Mouse (Mus musculus) kidney, adult 2 months (tissue): ENCODE data around the gene Vps13d. TPM values are rescaled to one million over a fixed set of nuclear protein-coding genes. Genes with fewer than 3 reads are reported as not detected.

ENCODE experiments used
- DNase-seq: peaks from one replicate; pipeline ENCODE4 v3.0.0; 2021
- H3K27ac ChIP-seq: fragments of 200-500 bp; 2 replicates; pipeline ENCODE4 v1.5.1; 2012; ENCODE audit warnings: low read depth, low read length, control low read depth, inconsistent platforms; ENCODE audit not compliant: insufficient read depth
- H3K27me3 ChIP-seq: fragments of 200-500 bp; replicated peaks from 2 replicates; pipeline ENCODE4 v1.6.1; 2012; ENCODE audit warnings: mild to moderate bottlenecking, moderate library complexity, low read length, inconsistent platforms; ENCODE audit not compliant: control insufficient read depth, insufficient read depth
- H3K36me3 ChIP-seq: fragments of 200-500 bp; 2 replicates; pipeline ENCODE4 v1.6.1; 2012; ENCODE audit warnings: mild to moderate bottlenecking, moderate library complexity, low read length, inconsistent platforms; ENCODE audit not compliant: control insufficient read depth, insufficient read depth
- H3K4me1 ChIP-seq: fragments of 200-500 bp; 2 replicates; pipeline ENCODE4 v1.6.1; 2011; ENCODE audit warnings: low read length; ENCODE audit not compliant: control insufficient read depth, insufficient read depth
- H3K4me3 ChIP-seq: fragments of 200-500 bp; 2 replicates; pipeline ENCODE4 v1.5.1; 2011; ENCODE audit warnings: mild to moderate bottlenecking, low read depth, low read length, control low read depth; ENCODE audit not compliant: insufficient read depth
- CTCF ChIP-seq: fragments of 200-500 bp; conservative IDR thresholded peaks from 2 replicates; pipeline ENCODE4 v1.5.1; 2011; ENCODE audit warnings: low read depth, mild to moderate bottlenecking, control low read depth, low read length, moderate library complexity, mixed read lengths; ENCODE audit not compliant: insufficient read depth, insufficient read length
- POLR2A ChIP-seq: fragments of 200-500 bp; IDR thresholded peaks from one replicate; pipeline ENCODE4 v1.6.1; 2011; ENCODE audit warnings: low read depth, low read length, control low read depth
- WGBS: fragments of 180-500 bp; shearing (Covaris S2); methylation state at CpG from one replicate; pipeline ENCODE4 v1.1.7; 2018; 5-methylcytosine and 5-hydroxymethylcytosine counted together
- polyA plus RNA-seq: library from polyadenylated mRNA; depleted of rRNA; stranded (reverse); fragments of >200 nt; gene quantifications from 2 replicates; pipeline ENCODE4 v1.2.3, GENCODE M21; 2012

The Vps13d gene
- polyA plus RNA-seq, 1 experiment = 19.8 TPM

DNA sequence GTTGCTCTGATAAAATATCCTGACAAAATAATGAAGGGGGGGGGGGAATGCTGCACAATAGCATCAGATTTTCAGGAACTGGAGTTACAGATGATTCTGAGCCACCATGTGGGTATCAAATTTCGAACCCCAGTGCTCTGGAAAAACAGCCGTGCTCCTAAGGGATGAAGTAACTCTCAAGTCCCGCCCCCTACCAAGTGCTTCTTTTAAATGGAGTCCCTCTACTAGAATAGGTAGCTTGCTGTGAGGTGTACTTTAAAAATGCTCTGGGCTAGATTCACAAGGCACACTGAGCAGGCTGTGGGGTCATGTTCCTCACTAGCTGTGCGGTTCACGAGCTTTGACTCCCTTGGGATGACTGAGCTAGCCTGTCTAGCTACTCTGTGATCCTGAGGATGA, 14.9 kb upstream of the Vps13d start:
- no peaks in the 10 kb centered on the region for H3K4me1 ChIP-seq
- 38% methylated on average over 5 of the region's 5 CpGs for WGBS
- H3K36me3 ChIP-seq = no peaks in the 10 kb centered on the region
- H3K4me3 ChIP-seq = no peak overlapping the region
- TF ChIP-seq POLR2A (no peak), CTCF (no peak)
- H3K27ac ChIP-seq = no peak overlapping the region
- no peak for DNase-seq
- H3K27me3 ChIP-seq = no peaks in the 10 kb centered on the region

DNA sequence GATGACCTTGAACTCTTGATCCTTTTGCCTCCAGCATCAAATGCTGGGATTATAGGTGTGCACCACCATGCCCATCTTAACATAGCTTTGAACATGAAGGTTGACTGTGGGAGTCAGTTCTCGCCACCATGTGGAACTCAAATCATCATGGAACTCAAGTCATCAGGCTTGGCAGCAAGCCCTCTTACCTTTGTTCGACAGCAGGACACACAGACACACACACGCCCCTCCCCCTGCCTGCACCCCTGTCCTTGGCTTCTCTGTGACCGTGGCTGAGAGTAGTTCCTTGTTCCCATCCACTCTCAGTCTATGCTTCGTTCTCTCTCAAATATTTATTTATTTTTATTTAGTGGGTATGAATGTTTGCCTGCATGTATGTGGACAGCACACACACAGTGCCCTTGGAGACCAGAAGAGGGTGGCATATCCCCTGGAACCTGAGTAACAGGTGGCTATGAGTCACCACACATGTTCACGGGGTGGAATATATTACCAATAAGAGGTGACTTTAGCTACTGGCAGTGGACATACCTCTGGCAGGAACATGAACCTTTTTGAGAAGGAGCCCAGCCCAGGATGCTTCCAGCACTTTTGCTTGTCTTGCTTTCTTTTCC, 14.4 kb upstream of the Vps13d start:
- H3K36me3 ChIP-seq = no peaks in the 10 kb centered on the region
- WGBS = 65% methylated on average over 6 of the region's 6 CpGs
- no peaks in the 10 kb centered on the region for H3K27me3 ChIP-seq
- TF ChIP-seq POLR2A = no peak
- TF ChIP-seq CTCF = no peak
- no peak overlapping the region for H3K27ac ChIP-seq
- DNase-seq = no peak
- H3K4me3 ChIP-seq = no peak overlapping the region
- no peaks in the 10 kb centered on the region for H3K4me1 ChIP-seq

DNA sequence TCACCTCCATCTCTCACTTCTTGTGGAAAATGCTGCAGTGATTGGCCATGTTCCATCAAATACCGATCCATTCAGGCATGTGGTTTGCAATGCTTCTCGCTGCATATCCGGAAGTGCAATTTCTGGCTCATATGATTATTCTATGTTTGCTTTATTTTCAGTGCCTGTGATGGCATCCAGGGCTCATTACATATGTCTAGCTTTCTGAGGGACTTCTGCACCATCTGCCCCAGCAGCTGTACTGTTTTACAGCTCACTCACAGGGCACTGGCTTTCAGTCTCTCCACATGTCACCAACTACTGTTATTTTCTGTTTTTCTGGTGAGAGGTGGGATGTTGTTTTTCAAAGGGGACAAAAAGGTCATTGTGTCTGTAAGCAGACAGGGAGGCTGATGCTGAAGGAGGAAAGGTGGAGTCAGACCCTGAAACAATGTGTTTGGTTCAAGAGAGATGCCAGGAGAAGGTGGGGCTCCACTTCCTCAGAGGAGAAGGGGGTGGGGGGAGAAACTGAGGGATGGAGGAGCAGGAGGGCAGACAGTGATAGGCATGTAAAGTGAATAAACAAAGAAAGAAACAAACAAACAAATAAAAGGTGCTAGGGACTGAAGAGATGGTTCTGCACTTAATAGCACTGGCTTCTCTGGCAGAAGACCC, 13.0 kb upstream of the Vps13d start:
- WGBS = 40% methylated on average over 3 of the region's 3 CpGs
- no peak for DNase-seq

DNA sequence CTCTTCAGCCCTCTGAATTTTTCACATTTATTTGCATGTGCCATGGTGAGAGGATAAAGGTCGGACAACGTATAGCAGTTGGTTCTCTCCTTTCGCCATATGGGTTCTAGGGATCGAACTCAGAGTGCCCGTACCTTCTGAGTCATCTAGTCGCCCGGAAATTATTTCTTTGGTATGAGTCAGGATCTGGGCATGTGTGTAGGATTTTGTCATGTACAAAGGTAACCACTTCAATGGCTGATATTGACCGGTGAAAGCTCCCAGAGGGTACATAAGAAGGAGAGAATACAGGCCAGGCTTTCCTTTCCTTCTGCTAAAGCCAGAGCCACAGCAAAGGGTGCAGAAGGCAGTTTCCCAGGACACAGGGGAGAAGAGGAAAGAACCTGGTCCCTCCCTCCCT, 10.0 kb upstream of the Vps13d start:
- DNase-seq = no peak
- TF ChIP-seq CTCF (no peak), POLR2A (no peak)
- H3K4me1 ChIP-seq = no peaks in the 10 kb centered on the region
- WGBS = 86% methylated on average over 8 of the region's 8 CpGs
- no peaks in the 10 kb centered on the region for H3K36me3 ChIP-seq
- no peaks in the 10 kb centered on the region for H3K27me3 ChIP-seq
- H3K27ac ChIP-seq = no peak overlapping the region
- no peak overlapping the region for H3K4me3 ChIP-seq

More for the DNA sequence above, 13.0 kb upstream of the Vps13d start:
- Histone ChIP-seq H3K27ac (no peak overlapping the region), H3K4me1 (no peaks in the 10 kb centered on the region), H3K36me3 (no peaks in the 10 kb centered on the region), H3K4me3 (no peak overlapping the region), H3K27me3 (no peaks in the 10 kb centered on the region)
- no peak for TF ChIP-seq POLR2A
- TF ChIP-seq CTCF = no peak

DNA sequence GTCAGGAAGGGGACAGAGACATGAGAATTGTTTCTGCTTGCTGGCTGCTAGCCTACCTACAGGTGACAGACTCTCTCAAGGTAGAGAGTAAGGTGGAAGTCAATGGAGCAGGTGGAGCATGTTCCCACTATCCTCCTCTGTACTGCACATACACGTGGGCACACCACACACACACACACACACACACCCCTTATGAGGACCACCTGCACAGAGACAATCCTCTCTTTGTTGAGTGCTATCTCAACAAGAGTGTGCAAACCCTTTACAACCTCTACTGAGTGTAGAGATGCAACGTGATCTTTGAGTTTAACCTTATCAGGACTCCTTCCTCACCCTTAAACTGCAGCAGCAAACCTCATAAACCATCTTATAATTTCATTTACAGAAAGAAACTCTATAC, 8.5 kb upstream of the Vps13d start:
- H3K4me1 ChIP-seq = no peaks in the 10 kb centered on the region
- no peaks in the 10 kb centered on the region for H3K27me3 ChIP-seq
- H3K4me3 ChIP-seq = no peak overlapping the region
- no peaks in the 10 kb centered on the region for H3K36me3 ChIP-seq
- TF ChIP-seq POLR2A (no peak), CTCF (no peak)
- no peak overlapping the region for H3K27ac ChIP-seq
- DNase-seq = no peak
- WGBS = 72% methylated on average over 2 of the region's 2 CpGs

DNA sequence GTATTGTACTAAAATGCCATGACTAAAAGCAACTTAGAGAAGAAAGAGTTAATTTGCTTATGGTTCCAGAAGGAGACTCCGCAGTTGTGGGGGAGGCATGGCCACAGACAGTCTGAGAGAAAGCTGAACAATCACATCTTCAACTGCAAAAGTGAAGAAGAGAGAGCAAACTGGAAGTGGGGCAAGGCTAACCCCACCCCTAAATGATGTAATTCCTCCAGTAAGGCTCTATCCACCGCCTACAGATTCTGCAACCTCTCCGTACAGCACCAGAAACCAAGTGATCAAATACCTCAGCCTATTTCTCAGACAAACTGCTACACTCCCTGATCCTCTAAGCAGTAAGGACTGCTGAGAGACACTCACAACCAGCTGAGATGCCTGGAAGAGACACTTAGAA, 6.6 kb upstream of the Vps13d start:
- no peak for TF ChIP-seq CTCF
- TF ChIP-seq POLR2A = no peak
- no peak for DNase-seq
- Histone ChIP-seq H3K27ac (no peak overlapping the region), H3K4me1 (no peaks in the 10 kb centered on the region), H3K4me3 (no peak overlapping the region), H3K36me3 (no peaks in the 10 kb centered on the region), H3K27me3 (no peaks in the 10 kb centered on the region)
- 56% methylated on average over 3 of the region's 3 CpGs for WGBS

DNA sequence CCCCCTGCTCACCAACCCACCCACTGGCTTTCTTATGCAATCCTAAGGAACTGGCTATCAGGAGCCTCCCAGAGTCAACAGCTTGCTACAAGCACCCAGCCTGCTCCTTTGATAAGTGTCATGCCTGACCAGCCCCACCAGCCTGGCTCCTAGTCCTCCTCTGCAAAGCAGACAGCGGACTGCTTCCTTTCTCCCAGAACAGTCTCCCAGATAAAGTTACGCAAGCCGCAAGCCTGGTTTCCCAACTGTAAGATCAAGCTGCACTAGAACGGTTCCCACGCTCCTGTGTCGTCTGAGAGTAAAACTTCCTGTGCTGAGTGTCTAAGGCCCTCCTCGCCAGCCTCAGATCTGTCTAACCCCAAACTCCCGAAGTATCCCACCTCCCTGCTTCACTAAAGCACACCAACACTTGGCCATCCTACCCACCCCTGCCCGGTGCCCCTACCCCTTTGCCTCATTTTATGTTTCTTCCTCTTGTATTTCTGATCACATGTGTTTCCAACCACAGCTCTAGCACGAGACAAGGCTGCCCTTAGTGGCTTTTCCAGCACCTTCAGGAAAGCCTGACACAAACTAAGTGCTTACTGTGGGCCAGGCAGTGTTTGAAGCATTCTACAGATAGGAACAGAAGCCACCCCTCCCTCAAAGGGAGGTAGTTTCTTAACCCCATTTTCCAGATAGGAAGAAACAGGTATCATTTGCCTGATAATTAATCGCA, 5.3 kb upstream of the Vps13d start:
- Histone ChIP-seq H3K36me3 (no peaks in the 10 kb centered on the region), H3K4me3 (no peak overlapping the region), H3K27ac (no peak overlapping the region), H3K27me3 (no peaks in the 10 kb centered on the region), H3K4me1 (no peaks in the 10 kb centered on the region)
- peak; percentile 48 for DNase-seq
- no peak for TF ChIP-seq POLR2A
- TF ChIP-seq CTCF = no peak
- 21% methylated on average over 11 of the region's 11 CpGs for WGBS

DNA sequence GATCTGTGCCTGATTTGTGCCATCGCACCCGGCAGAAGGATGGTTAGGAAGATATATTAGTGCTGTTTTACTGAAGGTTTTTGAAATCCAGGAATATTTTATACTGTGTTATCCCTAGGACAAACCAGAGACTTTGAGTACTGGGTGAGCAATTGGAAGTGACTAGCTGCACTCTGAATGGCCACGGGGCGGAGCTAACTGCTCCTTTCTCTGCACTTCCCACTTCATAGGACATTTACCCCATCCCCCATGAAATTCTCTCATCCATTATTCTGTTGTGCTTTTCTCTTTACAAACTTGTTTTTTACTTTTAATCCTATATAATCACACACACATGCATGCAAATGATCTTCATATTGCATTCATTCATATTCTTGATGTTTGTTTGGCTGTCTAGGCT, 1.8 kb upstream of the Vps13d start:
- 81% methylated on average over 4 of the region's 4 CpGs for WGBS
- H3K27me3 ChIP-seq = no peaks in the 10 kb centered on the region

More for the DNA sequence above, 1.8 kb upstream of the Vps13d start:
- no peaks in the 10 kb centered on the region for H3K36me3 ChIP-seq
- peaks cover 6% of the 10 kb centered on the region; the same call in 1 of the 2 replicates for H3K4me1 ChIP-seq
- TF ChIP-seq CTCF = peak; percentile 26; the same call in 1 of the 2 replicates
- no peak for TF ChIP-seq POLR2A
- H3K4me3 ChIP-seq = no peak overlapping the region
- H3K27ac ChIP-seq = no peak overlapping the region
- no peak for DNase-seq
